Mouse (Mus musculus) cerebellum, adult (tissue): ENCODE results near the gene Mef2b.

Source experiments
- ATAC-seq: cut with Nextera tagmentation; 2 replicates; pipeline ENCODE4 v1.9.2; 2017; ENCODE audit warnings: mild to moderate bottlenecking, moderate library complexity, mixed read lengths; ENCODE audit not compliant: insufficient number of reproducible peaks, low FRiP score, low TSS enrichment

The Mef2b gene

DNA sequence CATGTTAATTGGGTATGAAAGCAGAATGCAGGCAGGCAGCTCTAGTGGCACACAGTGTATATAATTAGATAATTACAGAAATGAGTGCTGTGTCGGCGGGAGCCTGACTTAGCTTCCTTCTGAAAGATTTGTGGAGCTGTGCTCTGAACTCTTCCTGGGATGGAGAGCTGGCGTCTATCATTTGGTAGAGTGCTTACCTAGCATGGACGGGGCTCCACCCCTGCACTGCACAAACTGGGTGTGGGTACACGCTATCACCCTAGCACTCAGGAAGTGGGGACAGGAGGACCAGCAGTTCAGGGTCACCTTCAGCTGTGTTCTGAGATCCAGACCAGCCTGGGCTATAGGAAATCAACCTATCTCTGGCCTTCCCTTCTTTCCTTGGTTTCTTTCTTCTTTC lies 33.8 kb downstream of the Mef2b start:
- no peak for ATAC-seq

DNA sequence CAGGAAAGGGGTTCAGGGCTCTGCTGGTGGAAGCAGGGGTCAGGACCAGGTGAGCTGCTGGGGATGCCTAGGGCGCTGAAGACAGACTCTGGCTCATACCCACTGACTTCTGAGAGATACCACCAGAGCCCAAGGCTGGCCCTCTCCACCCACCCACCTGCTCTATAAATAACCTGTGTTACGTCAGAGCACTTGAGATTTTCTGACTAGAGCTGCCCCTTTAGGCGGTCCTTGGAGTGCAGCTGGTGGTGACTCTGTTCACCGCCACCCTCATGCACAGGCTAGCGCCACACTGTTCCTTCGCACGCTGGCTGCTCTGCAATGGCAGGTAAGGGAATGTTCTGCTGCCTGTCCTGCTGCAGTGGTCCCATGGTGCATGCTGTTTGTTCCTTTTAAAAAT lies 34.6 kb downstream of the Mef2b start:
- ATAC-seq: no peak

DNA sequence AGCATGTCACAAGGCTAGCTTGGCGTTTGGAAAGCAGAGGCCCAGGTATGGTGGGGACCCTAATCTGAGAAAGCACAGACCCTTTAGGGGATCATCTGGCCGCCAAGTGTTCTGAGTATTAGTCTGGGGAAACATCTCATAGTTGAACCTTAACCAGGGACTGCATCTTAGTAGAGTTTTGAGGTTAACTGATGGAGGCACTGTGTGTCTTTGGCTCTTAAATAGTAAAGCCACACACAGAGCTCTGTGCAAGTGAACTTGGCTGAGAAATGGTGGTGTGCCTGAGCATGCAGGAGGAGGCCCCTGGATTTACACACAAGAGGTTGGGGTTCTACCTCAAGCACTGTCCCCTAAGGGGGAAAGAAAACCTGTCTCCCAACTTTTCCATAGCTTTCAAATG lies 38.7 kb downstream of the Mef2b start:
- ATAC-seq: no peak

DNA sequence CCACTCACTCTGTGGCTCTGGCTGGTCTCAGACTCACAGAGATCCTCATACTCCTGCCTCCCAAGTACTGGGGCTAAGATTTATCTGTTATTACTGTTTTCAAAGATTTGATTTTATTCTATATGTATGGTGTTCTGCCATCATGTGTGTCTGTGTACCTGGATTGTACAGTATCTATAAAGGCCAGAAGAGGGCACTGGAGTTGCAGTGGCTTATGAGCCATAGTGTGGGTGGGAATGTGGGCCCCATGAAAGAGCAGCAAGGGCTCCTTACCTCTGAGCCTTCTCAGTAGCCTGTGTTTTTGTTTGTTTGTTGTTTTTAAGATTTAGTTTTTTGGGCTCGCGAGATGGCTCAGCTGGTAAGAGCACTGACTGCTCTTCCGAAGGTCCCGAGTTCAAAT lies 39.6 kb downstream of the Mef2b start:
- no peak for ATAC-seq

GRCm38 (mm10) chr8:70181212-70181902 lies 41.8 kb downstream of the Mef2b start:
- no peak for ATAC-seq

DNA sequence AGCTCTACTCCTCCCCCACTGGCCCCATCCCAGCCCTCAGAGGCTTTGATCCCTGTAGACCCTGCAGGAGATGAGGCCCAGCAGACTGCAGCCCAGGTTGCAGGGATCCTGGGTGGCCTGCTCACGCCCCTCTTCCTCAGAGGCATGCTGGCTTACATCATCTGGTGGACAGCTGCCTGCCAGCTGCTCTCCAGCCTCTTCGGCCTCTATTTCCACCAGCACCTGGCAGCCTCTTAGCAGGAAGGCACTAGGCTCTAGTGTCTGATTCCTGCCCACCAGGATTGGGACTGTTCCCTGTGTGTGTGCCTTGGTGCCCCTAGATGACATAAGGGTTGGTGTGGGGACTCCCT lies 42.4 kb downstream of the Mef2b start:
- ATAC-seq: no peak

GRCm38 (mm10) chr8:70183194-70183593 lies 43.7 kb downstream of the Mef2b start:
- no peak for ATAC-seq

GRCm38 (mm10) chr8:70188707-70189106 lies 49.2 kb downstream of the Mef2b start:
- ATAC-seq: no peak

DNA sequence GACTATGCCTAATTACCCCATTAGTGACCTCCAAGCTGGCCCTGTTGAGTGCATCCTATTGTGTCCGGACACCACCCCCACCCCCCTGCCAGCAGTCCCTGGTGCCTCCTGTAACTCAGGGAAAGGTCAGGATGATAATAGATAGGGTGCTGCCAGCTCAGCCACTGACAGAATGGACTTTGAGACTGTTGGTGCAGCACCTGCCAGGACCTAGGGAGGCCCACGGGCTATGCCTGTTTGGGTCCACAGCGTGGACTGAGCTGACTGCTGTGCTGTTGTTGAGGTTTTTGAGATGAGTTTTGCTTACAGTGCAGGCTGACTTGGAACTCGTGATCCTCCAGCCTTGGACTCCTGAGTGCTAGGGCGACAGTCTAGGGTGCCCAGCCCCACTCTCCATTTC lies 53.7 kb downstream of the Mef2b start:
- no peak for ATAC-seq

GRCm38 (mm10) chr8:70194191-70194590 lies 54.7 kb downstream of the Mef2b start:
- no peak for ATAC-seq

DNA sequence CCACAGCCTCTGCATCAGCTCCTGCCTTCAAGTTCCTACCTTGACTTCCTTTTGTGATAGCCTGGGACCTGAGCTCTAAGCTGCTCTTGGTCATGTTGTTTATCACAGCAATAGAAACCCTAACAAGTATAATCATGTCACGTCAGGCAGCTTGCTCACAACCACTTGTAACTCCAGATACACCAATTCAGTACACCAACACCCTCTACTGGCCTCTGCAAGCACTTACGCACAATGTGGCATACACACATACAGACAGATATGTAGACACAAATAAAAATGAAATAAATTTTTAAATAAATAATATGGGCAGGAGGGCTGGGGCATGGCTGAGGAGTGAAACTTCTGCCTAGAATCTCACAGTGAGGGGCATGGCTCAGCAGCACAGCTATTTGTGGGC lies 56.3 kb downstream of the Mef2b start:
- no peak for ATAC-seq

DNA sequence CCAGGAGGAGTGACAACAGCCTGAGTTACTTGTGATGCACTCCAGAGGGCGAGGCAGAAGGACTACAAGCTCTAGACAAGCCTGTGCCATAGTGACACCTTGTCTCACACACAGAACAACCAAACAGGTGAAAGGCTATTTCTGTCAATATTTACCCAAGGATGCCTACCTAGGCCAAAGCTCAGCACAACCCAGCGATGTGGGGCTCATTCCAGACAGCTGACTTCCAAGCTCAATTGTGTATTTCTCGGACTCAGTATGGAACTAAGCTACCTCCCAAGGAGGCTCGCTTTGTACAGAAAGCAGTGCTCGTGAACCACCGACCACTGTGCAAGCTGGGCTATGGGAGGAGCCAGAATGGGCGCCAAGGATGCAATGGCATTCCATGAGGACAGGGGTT lies 58.1 kb downstream of the Mef2b start:
- ATAC-seq: no peak

GRCm38 (mm10) chr8:70200098-70200681 lies 60.7 kb downstream of the Mef2b start:
- ATAC-seq: peak; percentile 62

DNA sequence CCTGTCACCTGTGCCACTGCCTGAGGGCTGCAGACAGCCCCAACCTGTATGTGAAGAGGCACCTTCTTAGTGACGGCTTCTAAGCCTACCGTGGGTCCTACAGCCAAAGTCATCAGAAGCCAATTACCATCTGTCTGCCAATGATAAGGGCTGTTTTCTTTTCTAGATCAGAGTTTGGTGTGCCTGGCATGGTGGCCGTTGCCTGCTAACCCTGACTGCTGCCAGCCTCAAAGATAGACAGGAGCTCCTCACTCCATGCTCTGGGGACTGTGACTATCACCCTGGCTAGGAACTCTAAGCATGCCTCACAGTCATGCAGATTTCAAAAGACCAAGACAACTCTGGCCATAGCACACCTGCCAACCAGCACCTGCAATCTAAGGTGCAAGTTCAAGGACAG lies 61.9 kb downstream of the Mef2b start:
- no peak for ATAC-seq

GRCm38 (mm10) chr8:70203072-70203471 lies 63.6 kb downstream of the Mef2b start:
- no peak for ATAC-seq

- ATAC-seq: no peak
Observed at GRCm38 (mm10) chr8:70204757-70205156, 65.2 kb downstream of the Mef2b start.

DNA sequence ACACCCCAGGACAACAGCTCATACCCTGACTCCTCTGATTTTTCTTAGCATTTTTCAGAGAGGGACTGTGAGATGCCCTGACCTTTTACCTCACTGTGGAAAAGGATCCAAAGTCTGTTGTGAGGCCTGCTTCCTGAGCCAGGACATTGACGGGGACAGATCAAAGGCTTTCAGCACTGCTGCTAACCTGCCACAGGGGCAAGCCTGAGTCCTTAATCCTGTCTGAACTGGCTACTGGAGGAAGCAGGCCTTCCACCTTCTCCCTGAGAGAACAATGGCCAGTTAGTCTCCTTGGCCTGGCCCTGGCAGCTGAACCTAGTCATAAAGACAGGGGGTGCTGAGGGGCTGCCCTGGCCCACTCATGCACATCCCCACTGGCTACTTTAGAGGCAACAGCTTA lies 68.6 kb downstream of the Mef2b start:
- ATAC-seq: no peak

DNA sequence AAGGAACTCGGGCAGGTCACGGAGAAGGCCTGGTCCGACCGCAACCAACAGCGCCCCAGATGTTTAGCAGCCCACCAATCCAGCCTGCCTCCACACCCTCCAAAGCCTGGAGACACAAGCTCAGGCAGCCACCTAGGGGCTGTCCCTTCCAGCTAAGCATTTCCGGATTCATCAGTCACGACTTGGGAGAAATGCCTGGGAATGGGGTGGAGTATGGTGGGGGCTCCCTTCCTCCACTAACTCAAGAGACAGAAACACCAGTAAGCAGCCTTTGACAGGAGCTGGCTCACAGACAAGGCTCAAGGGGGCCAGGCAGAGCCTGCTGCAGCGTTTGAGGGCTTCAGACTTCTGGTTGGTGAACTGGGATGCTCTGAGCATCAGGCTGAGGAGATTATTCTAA lies 71.0 kb downstream of the Mef2b start:
- no peak for ATAC-seq

DNA sequence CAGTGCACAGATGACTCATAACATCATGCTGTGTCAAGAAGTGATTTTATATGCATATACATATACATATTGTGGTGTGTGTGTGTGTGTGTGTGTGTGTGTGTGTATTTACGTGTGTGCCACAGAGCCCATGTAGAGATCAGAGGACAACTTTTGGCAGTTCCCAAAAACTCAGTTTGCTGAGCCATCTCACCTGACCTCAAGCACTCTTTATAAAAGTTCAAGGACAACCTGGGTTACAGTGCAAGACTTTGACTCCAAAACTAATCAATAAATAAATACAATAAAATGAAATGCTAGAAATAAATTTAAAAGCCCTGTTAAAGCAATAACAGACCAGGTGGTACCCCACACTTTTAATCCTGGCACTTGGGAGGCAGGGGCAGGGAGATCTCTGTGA lies 71.8 kb downstream of the Mef2b start:
- no peak for ATAC-seq

- ATAC-seq: peak; percentile 10; the same call in 1 of the 2 replicates
Observed at GRCm38 (mm10) chr8:70211726-70212111, 72.2 kb downstream of the Mef2b start.

DNA sequence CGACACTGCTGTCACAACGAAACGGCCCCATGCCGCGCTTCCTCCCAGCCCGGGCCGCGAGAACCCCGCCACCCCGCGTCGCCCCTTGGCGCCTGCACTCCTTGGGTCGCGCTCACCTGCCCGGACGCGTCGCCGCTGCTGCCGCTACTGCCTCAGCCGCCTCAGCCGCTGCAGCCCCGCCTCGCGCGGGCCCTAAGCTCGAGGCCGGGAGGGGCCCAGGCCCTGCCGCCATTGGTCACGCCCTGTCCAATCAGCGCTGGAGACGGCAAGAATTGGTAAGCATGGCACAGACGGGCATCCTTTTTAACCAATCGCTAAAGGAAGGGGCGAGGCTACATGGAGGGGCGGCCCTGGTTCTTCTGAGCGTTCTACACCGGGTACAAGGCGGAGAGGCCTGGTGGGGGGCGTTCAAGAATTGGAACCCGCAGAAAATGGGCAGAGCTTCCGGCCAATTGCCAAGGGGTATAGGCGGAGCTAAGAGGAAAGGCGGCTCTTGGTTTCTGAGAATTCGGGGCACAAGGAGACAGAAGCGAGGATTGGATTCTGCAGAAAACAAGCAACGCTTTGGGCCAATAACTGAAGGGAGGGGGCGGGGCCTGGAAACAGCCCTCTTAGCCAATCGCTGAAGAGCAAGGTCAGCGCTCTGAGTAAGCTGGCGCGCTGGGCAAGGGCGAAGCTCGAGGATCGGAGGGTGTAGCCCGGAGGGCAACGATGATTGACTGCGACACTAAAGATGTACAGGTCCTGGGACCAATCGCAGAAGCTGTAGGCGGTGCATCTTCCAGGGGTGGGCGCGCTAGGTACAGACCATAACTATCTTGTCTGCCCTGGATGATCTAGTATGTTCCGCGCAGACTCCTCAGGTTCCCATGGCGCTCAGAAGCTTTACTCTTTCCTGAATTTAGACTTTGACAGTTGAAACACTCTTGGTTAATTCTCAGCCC lies 72.9 kb downstream of the Mef2b start, which contains the start of gene Slc25a42:
Gene Slc25a42, minus strand, starts transcription at position 194 of the 944 bp plus-strand sequence.
- peak; percentile 94 for ATAC-seq
